ENCODE assay signal across 31 mouse cellular contexts in the genomic region with DNA sequence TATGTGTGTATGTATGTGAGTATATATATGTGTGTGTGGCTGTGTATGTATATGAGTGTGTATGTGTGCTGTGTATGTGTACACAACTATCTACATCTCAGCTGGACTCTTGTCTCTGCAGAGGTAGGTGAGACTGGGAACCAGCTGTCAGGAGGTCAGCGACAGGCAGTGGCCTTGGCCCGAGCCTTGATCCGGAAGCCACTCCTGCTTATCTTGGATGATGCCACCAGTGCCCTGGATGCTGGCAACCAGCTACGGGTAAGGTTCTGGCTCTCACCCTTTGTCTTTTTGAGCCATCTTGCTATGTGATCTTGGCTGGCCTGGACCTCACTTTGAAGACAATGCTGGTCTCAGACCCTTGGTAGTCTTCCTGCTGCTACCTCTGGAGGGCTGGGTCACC. TPM values are rescaled to one million over a fixed set of nuclear protein-coding genes. Genes with fewer than 3 reads are reported as not detected.
"Had no signal": no experiment of that assay in that cellular context is flagged by ENCODE, and none has a peak within 500 bp of the region (broad histone marks: within the 10 kb centered on the region; RNA-seq: fewer than 3 reads in every experiment).

No protein-coding gene starts in this region.

- H3K9me3 ChIP-seq: limb, embryonic 10.5 days; limb, embryonic 12.5 days; limb, embryonic 13.5 days; limb, embryonic 15.5 days; liver, embryonic 12.5 days; liver, embryonic 13.5 days; liver, embryonic 15.5 days; lung, embryonic 15.5 days; megakaryocyte, embryonic 14.5 days; midbrain, embryonic 10.5 days; midbrain, embryonic 12.5 days; midbrain, embryonic 13.5 days; midbrain, embryonic 15.5 days had no signal

- H3K27ac ChIP-seq: left cerebral cortex, adult 2 months; limb, embryonic 10.5 days; limb, embryonic 12.5 days; limb, embryonic 13.5 days; limb, embryonic 15.5 days; liver, embryonic 12.5 days; liver, embryonic 13.5 days; liver, embryonic 14.5 days; liver, embryonic 15.5 days; lung, embryonic 15.5 days; macrophage; midbrain, embryonic 10.5 days; midbrain, embryonic 12.5 days; midbrain, embryonic 13.5 days; midbrain, embryonic 15.5 days had no signal

- H3K9ac ChIP-seq: limb, embryonic 12.5 days; limb, embryonic 13.5 days; limb, embryonic 15.5 days; liver, embryonic 12.5 days; liver, embryonic 13.5 days; liver, embryonic 14.5 days; liver, embryonic 15.5 days; lung, embryonic 14.5 days; lung, embryonic 15.5 days; midbrain, embryonic 12.5 days; midbrain, embryonic 13.5 days; midbrain, embryonic 15.5 days had no signal

- H3K36me3 ChIP-seq: limb, embryonic 10.5 days; limb, embryonic 12.5 days; limb, embryonic 13.5 days; limb, embryonic 15.5 days; liver, embryonic 12.5 days; liver, embryonic 13.5 days; liver, embryonic 15.5 days; lung, embryonic 15.5 days; midbrain, embryonic 10.5 days; midbrain, embryonic 12.5 days; midbrain, embryonic 13.5 days; midbrain, embryonic 15.5 days had no signal

- DNase-seq: left cerebral cortex, postnatal 4 days; liver; liver, embryonic 13.5 days; lung, adult 18-20 months; lung, adult 2 months; lung, embryonic 14.5 days; lung, postnatal 10 days; lung, postnatal 36 days; lung, postnatal 4 days; midbrain, embryonic 14.5 days had no signal

- H3K4me3 ChIP-seq: left cerebral cortex, adult 2 months; limb, embryonic 10.5 days; limb, embryonic 12.5 days; limb, embryonic 13.5 days; limb, embryonic 15.5 days; liver, embryonic 12.5 days; liver, embryonic 13.5 days; liver, embryonic 15.5 days; lung, embryonic 15.5 days; megakaryocyte, embryonic 14.5 days; midbrain, embryonic 10.5 days; midbrain, embryonic 12.5 days; midbrain, embryonic 13.5 days; midbrain, embryonic 15.5 days; myocyte had no signal

- ATAC-seq: liver, embryonic 12.5 days; lung, postnatal 0 days; midbrain, embryonic 13.5 days; midbrain, embryonic 15.5 days; midbrain, embryonic 16.5 days had no signal

- H3K4me2 ChIP-seq: limb, embryonic 12.5 days; limb, embryonic 13.5 days; limb, embryonic 15.5 days; liver, embryonic 11.5 days; liver, embryonic 12.5 days; liver, embryonic 13.5 days; liver, embryonic 15.5 days; lung, embryonic 14.5 days; lung, embryonic 15.5 days; midbrain, embryonic 11.5 days; midbrain, embryonic 12.5 days; midbrain, embryonic 13.5 days; midbrain, embryonic 15.5 days had no signal

- H3K27me3 ChIP-seq: megakaryocyte, embryonic 14.5 days had no signal

RNA-seq across cellular contexts. Expression of a gene that starts 41.9 kb away (rescaled TPM):
- polyA plus RNA-seq: myocyte; neural tube, embryonic 11.5 days had no signal
